Comparison of ENCODE assay signal across 10 mouse cellular contexts in the genomic region with DNA sequence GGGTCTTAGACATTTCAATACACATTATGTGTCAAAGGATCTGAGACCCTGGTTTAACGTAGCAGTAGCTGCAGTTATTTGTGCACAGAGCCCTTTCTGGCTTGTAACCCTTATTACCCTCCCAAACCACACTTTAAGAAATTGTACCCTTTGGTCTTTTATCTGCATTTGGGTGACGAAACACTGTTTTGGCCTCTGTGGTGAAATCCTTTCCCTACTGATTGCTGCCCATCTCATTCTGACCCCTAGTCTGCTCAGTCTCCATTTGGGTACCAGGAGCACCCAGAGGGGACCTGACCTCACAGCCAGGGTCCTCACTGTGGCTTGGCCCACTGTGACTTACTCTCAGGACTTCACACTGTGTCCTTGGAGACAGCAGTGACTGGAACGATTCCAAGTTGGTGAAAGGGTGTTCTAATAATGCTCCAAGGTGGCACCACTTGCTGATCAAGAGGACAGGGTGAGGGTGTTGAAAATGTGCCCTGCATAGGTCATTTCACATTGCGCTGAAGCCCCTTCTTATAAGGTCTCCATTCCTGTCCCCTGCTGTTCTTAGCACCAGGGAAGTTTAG.
DNase-seq lines count a peak whose midpoint lies in the region; ATAC-seq and TF ChIP-seq lines count a peak whose summit lies in the region.
"Had no signal": no experiment of that assay in that cellular context is flagged by ENCODE, and none has a peak within 500 bp of the region (broad histone marks: within the 10 kb centered on the region; RNA-seq: fewer than 3 reads in every experiment).

No protein-coding gene starts in this region.

- H3K9ac ChIP-seq in forebrain, embryonic 13.5 days: no peak overlapping the region
- no peak overlapping the region for H3K9ac ChIP-seq in forebrain, embryonic 11.5 days (ENCODE audit: low read length)
- H3K9ac ChIP-seq in heart, embryonic 14.5 days (ENCODE audit: low read length): peak overlapping the region; percentile 21; the same call in 1 of the 2 replicates
- H3K9ac ChIP-seq: liver, embryonic 14.5 days had no signal

- DNase-seq in forebrain, embryonic 11.5 days (ENCODE audit: low spot score): no peak
- DNase-seq in kidney, adult 18-20 months: peak; percentile 39
- no peak for DNase-seq in kidney, postnatal 10 days
- no peak for DNase-seq in thymus, adult 18-20 months

- TF ChIP-seq POLR2A in cortical plate, adult 2 months (IDR thresholded peaks at IDR 0.05; ENCODE audit: extremely low read depth, insufficient read depth, low read length): no peak

- no peaks in the 10 kb centered on the region for H3K36me3 ChIP-seq in forebrain, embryonic 13.5 days (ENCODE audit: poor library complexity, severe bottlenecking)
- H3K36me3 ChIP-seq in forebrain, embryonic 11.5 days (ENCODE audit: control insufficient read depth, insufficient read depth, low read length): no peaks in the 10 kb centered on the region
- peaks cover 9% of the 10 kb centered on the region; the same call in 1 of the 2 replicates for H3K36me3 ChIP-seq in heart, embryonic 14.5 days (ENCODE audit: control insufficient read depth, insufficient read depth, low read length)

- H3K4me2 ChIP-seq in forebrain, embryonic 13.5 days: no peak overlapping the region
- no peak overlapping the region for H3K4me2 ChIP-seq in forebrain, embryonic 11.5 days (ENCODE audit: low read depth, low read length, severe bottlenecking)
- peak overlapping the region; percentile 43 for H3K4me2 ChIP-seq in heart, embryonic 14.5 days (ENCODE audit: low read length)

- H3K4me1 ChIP-seq in forebrain, embryonic 13.5 days: peaks cover 80% of the 10 kb centered on the region
- 0 out of 2 replicates have a peak, but pooled peaks cover 2% of the 10 kb centered on the region for H3K4me1 ChIP-seq in forebrain, embryonic 11.5 days (replicated peaks; ENCODE audit: control insufficient read depth, insufficient read depth, low read length)
- peaks cover 11% of the 10 kb centered on the region for H3K4me1 ChIP-seq in cortical plate, adult 2 months (ENCODE audit: control insufficient read depth, insufficient read depth, low read length)
- peaks cover 12 to 40% of the 10 kb centered on the region in 2 experiments for H3K4me1 ChIP-seq in heart, embryonic 14.5 days (ENCODE audit: control insufficient read depth in 2 of 2, insufficient read depth in 2 of 2, low read length in 2 of 2)

- no peaks in the 10 kb centered on the region for H3K9me3 ChIP-seq in forebrain, embryonic 13.5 days (replicated peaks)
- H3K9me3 ChIP-seq in forebrain, embryonic 11.5 days (ENCODE audit: control insufficient read depth, low read length): no peaks in the 10 kb centered on the region
- H3K9me3 ChIP-seq in heart, embryonic 14.5 days (ENCODE audit: control insufficient read depth, low read length): no peaks in the 10 kb centered on the region

- no peaks in the 10 kb centered on the region for H3K27me3 ChIP-seq in forebrain, embryonic 13.5 days
- no peaks in the 10 kb centered on the region for H3K27me3 ChIP-seq in forebrain, embryonic 11.5 days (ENCODE audit: control insufficient read depth, insufficient read depth, low read length)
- H3K27me3 ChIP-seq in heart, embryonic 14.5 days (ENCODE audit: control insufficient read depth, insufficient read depth, low read length): no peaks in the 10 kb centered on the region

- TF ChIP-seq CTCF in cortical plate, adult 2 months (IDR thresholded peaks at IDR 0.05; ENCODE audit: extremely low read depth, insufficient read depth, low read length): no peak

- ATAC-seq in forebrain, embryonic 13.5 days: no peak
- ATAC-seq in forebrain, embryonic 11.5 days (replicated peaks; ENCODE audit: low FRiP score): no peak
- peak; percentile 58; the same call in 1 of the 2 replicates for ATAC-seq in heart, embryonic 14.5 days (ENCODE audit: insufficient number of reproducible peaks, insufficient read depth, low FRiP score, low read depth)
- ATAC-seq in activated CD4-positive, CD25-positive, alpha-beta regulatory T cell, adult 4 months: no peak
- ATAC-seq: inflammation-experienced regulatory T-cells, adult 6 months had no signal

- no peak overlapping the region for H3K4me3 ChIP-seq in forebrain, embryonic 13.5 days
- no peak overlapping the region for H3K4me3 ChIP-seq in forebrain, embryonic 11.5 days (ENCODE audit: low read depth, low read length)
- no peak overlapping the region for H3K4me3 ChIP-seq in cortical plate, adult 2 months (ENCODE audit: insufficient read depth, low read length)
- no peak overlapping the region for H3K4me3 ChIP-seq in heart, embryonic 14.5 days (ENCODE audit: control insufficient read depth in 1 of 2, insufficient read depth in 1 of 2, low read depth in 1 of 2, low read length in 2 of 2)

- peak overlapping the region; percentile 33; the same call in 1 of the 2 replicates for H3K27ac ChIP-seq in forebrain, embryonic 13.5 days
- no peak overlapping the region for H3K27ac ChIP-seq in forebrain, embryonic 11.5 days (ENCODE audit: low read depth, low read length)
- peak overlapping the region; percentile 96 for H3K27ac ChIP-seq in cortical plate, adult 2 months (ENCODE audit: insufficient read depth, low read length)
- peak overlapping the region; percentile 40 to 77 for H3K27ac ChIP-seq in heart, embryonic 14.5 days (replicated peaks in 1 of 2; ENCODE audit: control insufficient read depth in 1 of 2, insufficient read depth in 1 of 2, low read depth in 2 of 2, low read length in 2 of 2)
- H3K27ac ChIP-seq: liver, embryonic 14.5 days had no signal

- WGBS in forebrain, embryonic 13.5 days: 64% methylated on average over 4 of the region's 4 CpGs
- 66% methylated on average over 4 of the region's 4 CpGs for WGBS in forebrain, embryonic 11.5 days
- WGBS in heart, embryonic 14.5 days: 57% methylated on average over 4 of the region's 4 CpGs
